Mouse (Mus musculus) lung, adult 18-20 months (tissue): ENCODE measurements at regions not wholly inside any gene's neighbourhood (a gene's known extent, or its start where the extent isn't known, plus 50 kb on each side); places are given as distances from the start of the nearest gene placed in this dataset.

Source experiments
- DNase-seq, 2 experiments: peaks; one replicate each; pipeline ENCODE4 v3.0.0; 2022; ENCODE audit warnings: mixed read lengths in 2 of 2

GRCm38 (mm10) chr9:85136715-85137582 lies 175.6 kb upstream of the Gm11114 start:
- no peak for DNase-seq

GRCm38 (mm10) chr9:85139891-85140290 lies 172.7 kb upstream of the Gm11114 start:
- peak in 1 of 2 experiments; percentile 2 for DNase-seq

DNA sequence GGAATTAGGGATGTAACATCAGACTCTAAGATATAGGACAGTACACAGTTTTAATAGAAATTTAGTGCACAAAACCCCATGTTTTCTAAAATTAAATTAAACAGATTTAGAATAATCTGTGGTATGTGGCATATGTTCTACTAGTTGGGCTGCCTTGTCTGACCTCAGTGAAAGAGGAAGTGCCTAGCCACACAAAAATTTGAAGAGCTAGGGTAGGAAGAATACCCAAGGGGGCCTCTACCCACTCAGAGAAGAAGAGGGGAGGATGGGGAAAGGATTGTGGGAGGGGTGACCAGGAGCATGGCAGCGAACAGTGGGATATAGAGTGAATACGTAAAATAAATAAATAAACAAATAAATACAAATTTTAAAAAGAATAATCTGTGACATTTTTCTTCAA lies 168.2 kb upstream of the Gm11114 start:
- no peak for DNase-seq

- DNase-seq, result no peak
Observed at GRCm38 (mm10) chr9:85165632-85166031, 146.9 kb upstream of the Gm11114 start.

- DNase-seq, result no peak
Observed at GRCm38 (mm10) chr9:85167243-85167642, 145.3 kb upstream of the Gm11114 start.

GRCm38 (mm10) chr9:85174431-85174830 lies 138.1 kb upstream of the Gm11114 start:
- no peak for DNase-seq

GRCm38 (mm10) chr9:85201202-85201601 lies 111.4 kb upstream of the Gm11114 start:
- no peak for DNase-seq

- DNase-seq, result no peak
Observed at GRCm38 (mm10) chr9:85224870-85225269, 87.7 kb upstream of the Gm11114 start.
